Mouse (Mus musculus) cerebellum, adult 2 months (tissue): Measurements from ENCODE around the gene Clec2l.
A peak's percentile ranks its signal among the peaks of the same experiment; 100 is the strongest.

Experiments
- CTCF ChIP-seq: fragments of 200-500 bp; IDR thresholded peaks from 2 replicates; pipeline ENCODE4 v1.5.1; 2011; ENCODE audit warnings: low read depth, mild to moderate bottlenecking, control low read depth, low read length, moderate library complexity, borderline replicate concordance; ENCODE audit not compliant: insufficient read depth
- POLR2A ChIP-seq: fragments of 200-500 bp; IDR thresholded peaks from 2 replicates; pipeline ENCODE4 v1.6.1; 2011; ENCODE audit warnings: low read length, control low read depth, borderline replicate concordance; ENCODE audit not compliant: insufficient read depth

DNA sequence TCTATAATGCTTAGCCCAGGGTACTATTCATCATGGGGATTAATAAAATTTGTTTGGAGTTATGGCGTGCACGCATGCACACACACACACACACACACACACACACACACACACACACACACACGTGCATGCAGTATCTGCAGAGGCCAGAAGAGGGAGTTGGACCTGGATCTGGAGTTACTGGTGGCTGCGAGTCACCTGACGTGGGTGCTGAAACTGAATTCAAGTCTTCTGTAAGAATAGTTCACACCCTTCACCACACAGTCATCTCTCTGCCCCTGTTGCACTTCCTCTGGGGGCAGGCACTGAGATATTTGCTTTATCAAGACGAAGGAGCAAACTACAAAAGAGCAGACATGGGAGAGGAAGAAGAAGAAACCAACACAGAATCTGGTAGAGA, 6.7 kb downstream of the Clec2l start:
- TF ChIP-seq CTCF (peak; percentile 17; the same call in 1 of the 2 replicates), POLR2A (no peak)
